Mouse (Mus musculus) erythroblast, embryonic 14.5 days (primary cell): ENCODE measurements around the gene Kcnh7. TPM values are rescaled to one million over a fixed set of nuclear protein-coding genes. Genes with fewer than 3 reads are reported as not detected.
"Not testable (repeated sequence)": the region's sequence is repeated elsewhere in the genome, so short reads cannot be mapped to it uniquely, and the experiment has no call there.

ENCODE experiments used
- H3K27me3 ChIP-seq: 2 replicates; pipeline ENCODE4 v1.6.1; 2012; ENCODE audit warnings: inconsistent platforms; ENCODE audit not compliant: control insufficient read depth
- H3K36me3 ChIP-seq: 2 replicates; pipeline ENCODE4 v1.6.1; 2012; ENCODE audit warnings: mild to moderate bottlenecking, inconsistent platforms; ENCODE audit not compliant: control insufficient read depth
- H3K4me1 ChIP-seq: 2 replicates; pipeline ENCODE4 v1.6.1; 2012; ENCODE audit warnings: inconsistent platforms; ENCODE audit not compliant: control insufficient read depth
- H3K4me3 ChIP-seq: replicated peaks from 2 replicates; pipeline ENCODE3; 2012; ENCODE audit warnings: moderate library complexity, mild to moderate bottlenecking, inconsistent platforms
- H3K9me3 ChIP-seq: 2 replicates; pipeline ENCODE4 v1.6.1; 2012; ENCODE audit warnings: low read length, inconsistent platforms, mixed read lengths; ENCODE audit not compliant: control insufficient read depth
- GATA1 ChIP-seq: IDR thresholded peaks from 2 replicates; pipeline ENCODE4 v1.6.1; 2012; ENCODE audit warnings: low read length, inconsistent platforms, mixed read lengths
- TAL1 ChIP-seq: IDR thresholded peaks from 3 replicates; pipeline ENCODE4 v1.6.1; 2012; ENCODE audit warnings: low read length, inconsistent platforms, mixed read lengths
- polyA plus RNA-seq: library from polyadenylated mRNA; stranded (reverse); fragments of >175 nt; gene quantifications from 2 replicates; pipeline ENCODE4 v1.2.3, GENCODE M21; 2012

Kcnh7 gene
- polyA plus RNA-seq, 1 experiment = not detected

DNA sequence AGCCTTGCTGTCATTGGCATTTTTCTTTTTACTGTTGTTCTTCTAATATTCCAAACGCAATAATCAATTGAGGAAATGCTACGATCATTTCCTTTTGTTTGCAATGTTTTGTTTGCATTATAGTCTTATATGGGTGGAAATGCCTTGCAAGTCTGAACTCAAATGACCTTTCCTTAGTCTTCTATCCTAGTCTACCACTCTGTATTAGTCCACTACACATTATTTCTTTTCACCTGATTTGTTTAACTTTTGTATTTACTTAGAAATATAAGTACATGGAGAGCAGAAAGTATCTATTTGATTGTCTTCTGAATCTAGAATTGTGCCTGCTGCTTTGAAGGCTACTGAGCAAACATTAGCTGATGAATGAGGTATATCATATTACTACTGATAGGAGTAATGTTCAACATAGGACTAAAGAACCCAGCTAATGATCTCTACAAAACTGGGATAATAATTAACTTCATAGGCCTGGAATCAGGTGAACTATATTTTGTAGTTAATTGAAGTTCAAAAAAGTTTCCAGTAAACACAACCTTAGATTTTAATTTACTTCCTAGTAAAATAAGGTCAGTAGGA lies 399.5 kb downstream of the Kcnh7 start:
- Histone ChIP-seq H3K4me3 (no peak overlapping the region), H3K9me3 (no peaks in the 10 kb centered on the region), H3K36me3 (no peaks in the 10 kb centered on the region), H3K27me3 (no peaks in the 10 kb centered on the region), H3K4me1 (no peaks in the 10 kb centered on the region)
- TF ChIP-seq TAL1 (no peak), GATA1 (no peak)

- Histone ChIP-seq H3K4me3 (no peak overlapping the region), H3K27me3 (no peaks in the 10 kb centered on the region), H3K4me1 (no peaks in the 10 kb centered on the region), H3K9me3 (no peaks in the 10 kb centered on the region), H3K36me3 (no peaks in the 10 kb centered on the region)
- TF ChIP-seq TAL1 (no peak), GATA1 (no peak)
Measured at GRCm38 (mm10) chr2:62746256-62746655, 437.8 kb downstream of the Kcnh7 start.

- H3K36me3 ChIP-seq = no peaks in the 10 kb centered on the region
- no peaks in the 10 kb centered on the region for H3K27me3 ChIP-seq
- no peaks in the 10 kb centered on the region for H3K4me1 ChIP-seq
- TF ChIP-seq TAL1 = no peak
- no peak for TF ChIP-seq GATA1
- H3K9me3 ChIP-seq = no peaks in the 10 kb centered on the region
- H3K4me3 ChIP-seq = no peak overlapping the region
Measured at GRCm38 (mm10) chr2:62743098-62743497, 441.0 kb downstream of the Kcnh7 start.

GRCm38 (mm10) chr2:62730671-62731070 lies 453.4 kb downstream of the Kcnh7 start:
- Histone ChIP-seq H3K4me1 (no peaks in the 10 kb centered on the region), H3K9me3 (no peaks in the 10 kb centered on the region), H3K27me3 (no peaks in the 10 kb centered on the region), H3K36me3 (no peaks in the 10 kb centered on the region), H3K4me3 (no peak overlapping the region)
- TF ChIP-seq TAL1 (no peak), GATA1 (no peak)

DNA sequence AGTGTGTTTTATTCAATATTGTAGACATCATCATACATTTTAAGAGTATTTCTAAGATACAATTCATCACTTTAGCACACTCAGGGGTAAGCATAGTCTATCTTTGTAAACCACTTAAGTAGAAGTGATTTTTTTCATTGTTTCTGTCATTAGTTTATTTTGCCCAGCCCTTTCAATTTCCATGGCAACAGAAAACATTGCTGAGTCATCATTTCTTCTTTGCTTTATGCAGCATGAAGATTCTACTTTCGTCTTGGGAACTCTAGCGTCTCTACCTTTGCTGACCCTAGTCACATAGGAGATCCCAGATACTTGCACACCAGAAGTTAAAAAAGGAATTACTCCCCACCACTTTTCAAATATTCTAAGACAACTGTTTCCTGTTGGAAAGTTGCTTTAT lies 456.4 kb downstream of the Kcnh7 start:
- TF ChIP-seq TAL1 = no peak
- no peak for TF ChIP-seq GATA1
- H3K4me3 ChIP-seq = no peak overlapping the region
- H3K9me3 ChIP-seq = no peaks in the 10 kb centered on the region
- no peaks in the 10 kb centered on the region for H3K27me3 ChIP-seq
- no peaks in the 10 kb centered on the region for H3K4me1 ChIP-seq
- no peaks in the 10 kb centered on the region for H3K36me3 ChIP-seq

GRCm38 (mm10) chr2:62725946-62726345 lies 458.1 kb downstream of the Kcnh7 start:
- TF ChIP-seq TAL1 = no peak
- no peak for TF ChIP-seq GATA1
- Histone ChIP-seq H3K27me3 (no peaks in the 10 kb centered on the region), H3K36me3 (no peaks in the 10 kb centered on the region), H3K9me3 (no peaks in the 10 kb centered on the region), H3K4me3 (no peak overlapping the region), H3K4me1 (no peaks in the 10 kb centered on the region)

DNA sequence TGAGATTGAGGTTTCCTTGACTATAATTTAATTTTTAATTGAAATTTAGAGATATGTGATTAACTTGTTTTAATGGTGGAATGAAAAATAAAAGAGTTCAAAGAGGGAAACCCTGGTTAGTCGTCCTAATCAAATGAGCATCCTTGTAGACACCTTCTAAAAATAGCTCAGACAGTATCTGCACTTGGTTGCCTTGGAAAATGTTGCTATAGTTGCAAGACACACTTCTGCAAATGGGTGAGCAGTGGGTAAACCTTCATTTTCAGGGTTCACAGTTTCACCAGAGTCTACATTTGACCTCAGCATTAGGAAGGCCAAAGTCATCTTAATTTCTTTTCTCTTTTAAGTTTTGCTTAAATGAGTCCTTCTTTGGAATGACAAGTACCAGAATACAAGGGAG lies 465.7 kb downstream of the Kcnh7 start:
- H3K36me3 ChIP-seq = no peaks in the 10 kb centered on the region
- no peak overlapping the region for H3K4me3 ChIP-seq
- TF ChIP-seq TAL1 (no peak), GATA1 (no peak)
- no peaks in the 10 kb centered on the region for H3K4me1 ChIP-seq
- no peaks in the 10 kb centered on the region for H3K9me3 ChIP-seq
- H3K27me3 ChIP-seq = no peaks in the 10 kb centered on the region

GRCm38 (mm10) chr2:62717270-62717669 lies 466.8 kb downstream of the Kcnh7 start:
- no peak overlapping the region for H3K4me3 ChIP-seq
- H3K27me3 ChIP-seq = no peaks in the 10 kb centered on the region
- H3K4me1 ChIP-seq = no peaks in the 10 kb centered on the region
- no peak for TF ChIP-seq GATA1
- TF ChIP-seq TAL1 = no peak
- no peaks in the 10 kb centered on the region for H3K36me3 ChIP-seq
- no peaks in the 10 kb centered on the region for H3K9me3 ChIP-seq

DNA sequence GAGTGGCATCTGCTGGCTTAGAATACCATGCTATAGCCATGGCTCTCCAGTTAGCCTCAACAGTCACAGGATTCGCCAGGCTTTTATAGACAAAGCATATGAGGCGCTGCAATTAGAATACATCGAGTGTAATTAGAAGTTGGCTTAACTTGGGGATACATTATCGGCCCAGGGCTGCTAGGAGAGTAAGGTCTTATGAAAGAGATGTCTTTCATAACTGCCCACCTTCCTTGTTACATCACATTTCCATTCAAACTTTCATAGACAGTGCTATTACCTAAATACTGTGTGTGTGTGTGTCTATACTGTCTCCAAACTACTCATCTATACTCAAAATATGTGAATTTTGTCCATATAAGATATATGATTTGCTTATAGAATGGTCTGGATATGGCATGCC lies 468.8 kb downstream of the Kcnh7 start:
- no peaks in the 10 kb centered on the region for H3K27me3 ChIP-seq
- no peak overlapping the region for H3K4me3 ChIP-seq
- no peaks in the 10 kb centered on the region for H3K4me1 ChIP-seq
- TF ChIP-seq TAL1 (no peak), GATA1 (no peak)
- no peaks in the 10 kb centered on the region for H3K36me3 ChIP-seq
- H3K9me3 ChIP-seq = no peaks in the 10 kb centered on the region

GRCm38 (mm10) chr2:62714362-62714761 lies 469.7 kb downstream of the Kcnh7 start:
- H3K4me3 ChIP-seq, H3K4me1 ChIP-seq, H3K9me3 ChIP-seq, H3K27me3 ChIP-seq, H3K36me3 ChIP-seq: not testable (repeated sequence)
